Mouse (Mus musculus) liver, postnatal 0 days (tissue): Measurements from ENCODE around the gene Inhbb. TPM values are rescaled to one million over a fixed set of nuclear protein-coding genes. Genes with fewer than 3 reads are reported as not detected.

ENCODE experiments used
- ATAC-seq: fragments of 200-750 bp; cut with Nextera tagmentation; 2 replicates; pipeline ENCODE4 v1.8.0; 2017; ENCODE audit warnings: mild to moderate bottlenecking, moderate library complexity
- DNase-seq: peaks from one replicate; pipeline ENCODE4 v3.0.0-alpha.2; 2016
- H3K27ac ChIP-seq: fragments of 300-500 bp; sonication (generic); 2 replicates; pipeline ENCODE4 v1.5.1; 2014; ENCODE audit warnings: antibody characterized with exemption, moderate library complexity, mild to moderate bottlenecking, low read depth
- H3K27me3 ChIP-seq: fragments of 300-500 bp; sonication (generic); 2 replicates; pipeline ENCODE4 v1.6.1; 2014; ENCODE audit warnings: low read length, control low read depth, mixed read lengths; ENCODE audit not compliant: insufficient read depth
- H3K36me3 ChIP-seq: fragments of 300-500 bp; sonication (generic); replicated peaks from 2 replicates; pipeline ENCODE4 v1.6.1; 2014; ENCODE audit warnings: mild to moderate bottlenecking, control low read depth, low read length, moderate library complexity, mixed read lengths; ENCODE audit not compliant: insufficient read depth
- H3K4me1 ChIP-seq: fragments of 300-500 bp; sonication (generic); 2 replicates; pipeline ENCODE4 v1.6.1; 2014; ENCODE audit warnings: antibody characterized with exemption, mild to moderate bottlenecking, control low read depth; ENCODE audit not compliant: insufficient read depth
- H3K4me2 ChIP-seq: fragments of 300-500 bp; sonication (generic); 2 replicates; pipeline ENCODE4 v1.6.1; 2014; ENCODE audit warnings: low read depth, mild to moderate bottlenecking, low read length, moderate library complexity, mixed read lengths
- H3K4me3 ChIP-seq: fragments of 300-500 bp; sonication (generic); 2 replicates; pipeline ENCODE4 v1.5.1; 2014; ENCODE audit warnings: low read depth, low read length
- H3K9ac ChIP-seq: fragments of 300-500 bp; sonication (generic); replicated peaks from 2 replicates; pipeline ENCODE4 v1.6.1; 2014; ENCODE audit warnings: mild to moderate bottlenecking, moderate library complexity
- H3K9me3 ChIP-seq: fragments of 300-500 bp; sonication (generic); 2 replicates; pipeline ENCODE4 v1.6.1; 2016; ENCODE audit warnings: mild to moderate bottlenecking, control low read depth, low read length, mixed read lengths
- CTCF ChIP-seq: sonication (generic); IDR thresholded peaks from 2 replicates; pipeline ENCODE4 v1.5.1; 2016; ENCODE audit warnings: antibody characterized with exemption, low read depth
- EP300 ChIP-seq: IDR thresholded peaks from 2 replicates; pipeline ENCODE4 v1.6.1; 2016; ENCODE audit warnings: antibody characterized with exemption, low read depth, mild to moderate bottlenecking
- WGBS: fragments of 180-500 bp; shearing (Covaris S2); extraction: QIAGEN DNeasy Blood & Tissue Kit; methylation state at CpG from one replicate; pipeline ENCODE4 v1.1.7; 2014; ENCODE audit not compliant: insufficient replicate concordance; 5-methylcytosine and 5-hydroxymethylcytosine counted together
- polyA plus RNA-seq: library from polyadenylated mRNA; unstranded; fragments of >200 nt; fragmentation: Nextera tagmentation; extraction: Ambion mirVana; gene quantifications from 2 replicates; pipeline ENCODE4 v1.2.1, GENCODE M21; 2015

The Inhbb gene
- polyA plus RNA-seq, 1 experiment from 2014 or later: 0.65 TPM

- ATAC-seq (peak; percentile 7; the same call in 1 of the 2 replicates), DNase-seq (peak; percentile 31)
- Histone ChIP-seq H3K27ac (no peak overlapping the region), H3K4me3 (peak overlapping the region; percentile 59), H3K4me1 (peaks cover 11% of the 10 kb centered on the region), H3K27me3 (peaks cover 66% of the 10 kb centered on the region), H3K9ac (no peak overlapping the region), H3K36me3 (no peaks in the 10 kb centered on the region), H3K4me2 (peak overlapping the region; percentile 91), H3K9me3 (no peaks in the 10 kb centered on the region)
- WGBS: 3% methylated on average over 71 of the region's 76 CpGs
- TF ChIP-seq CTCF (no peak), EP300 (no peak)
Observed at GRCm38 (mm10) chr1:119420189-119420983, 1.7 kb downstream of the Inhbb start.

GRCm38 (mm10) chr1:119419151-119420105 is 2.6 kb downstream of the Inhbb start:
- 8% methylated on average over 29 of the region's 29 CpGs for WGBS

GRCm38 (mm10) chr1:119417991-119418390 is 4.1 kb downstream of the Inhbb start:
- ATAC-seq (no peak), DNase-seq (no peak)
- no peak overlapping the region for H3K4me2 ChIP-seq
- no peaks in the 10 kb centered on the region for H3K9me3 ChIP-seq
- H3K27ac ChIP-seq: no peak overlapping the region
- H3K27me3 ChIP-seq: peaks cover 49% of the 10 kb centered on the region
- H3K4me1 ChIP-seq: peaks cover 11% of the 10 kb centered on the region
- no peak overlapping the region for H3K4me3 ChIP-seq
- H3K9ac ChIP-seq: no peak overlapping the region
- TF ChIP-seq EP300 (no peak), CTCF (no peak)
- H3K36me3 ChIP-seq: no peaks in the 10 kb centered on the region
- 75% methylated on average over 8 of the region's 8 CpGs for WGBS

More at GRCm38 (mm10) chr1:119419151-119420105, 2.6 kb downstream of the Inhbb start:
- ATAC-seq: no peak
- no peaks in the 10 kb centered on the region for H3K36me3 ChIP-seq
- no peaks in the 10 kb centered on the region for H3K9me3 ChIP-seq
- H3K4me2 ChIP-seq: peak overlapping the region; percentile 91
- DNase-seq: no peak
- TF ChIP-seq CTCF (no peak), EP300 (no peak)
- H3K4me3 ChIP-seq: peak overlapping the region; percentile 59; the same call in 1 of the 2 replicates
- H3K4me1 ChIP-seq: peaks cover 11% of the 10 kb centered on the region
- no peak overlapping the region for H3K9ac ChIP-seq
- H3K27me3 ChIP-seq: peaks cover 62% of the 10 kb centered on the region
- H3K27ac ChIP-seq: no peak overlapping the region

DNA sequence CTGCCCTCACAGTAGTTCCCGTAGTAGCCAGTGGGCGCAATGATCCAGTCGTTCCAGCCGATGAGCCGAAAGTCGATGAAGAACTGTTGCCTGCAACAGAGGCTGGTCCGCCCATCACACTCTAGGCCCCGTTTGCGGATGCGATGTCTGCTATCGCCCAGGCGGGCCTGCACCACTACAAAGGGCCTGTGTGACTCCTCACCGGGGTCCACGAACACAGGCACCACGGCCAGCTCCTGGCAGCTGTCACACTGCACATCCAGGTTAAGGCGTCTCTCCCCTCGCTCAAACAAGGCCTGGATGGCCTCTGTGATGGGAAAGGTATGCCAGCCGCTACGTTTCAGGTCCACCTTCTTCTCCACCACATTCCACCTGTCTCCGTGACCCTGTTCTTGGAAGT is 4.5 kb downstream of the Inhbb start:
- Histone ChIP-seq H3K27me3 (peaks cover 45% of the 10 kb centered on the region), H3K9ac (no peak overlapping the region), H3K4me1 (peaks cover 11% of the 10 kb centered on the region), H3K4me2 (no peak overlapping the region), H3K9me3 (no peaks in the 10 kb centered on the region), H3K4me3 (no peak overlapping the region), H3K36me3 (no peaks in the 10 kb centered on the region), H3K27ac (no peak overlapping the region)
- ATAC-seq (no peak), DNase-seq (no peak)
- TF ChIP-seq CTCF (no peak), EP300 (no peak)
- 82% methylated on average over 20 of the region's 20 CpGs for WGBS

- H3K27ac ChIP-seq: no peak overlapping the region
- H3K9me3 ChIP-seq: no peaks in the 10 kb centered on the region
- peaks cover 35% of the 10 kb centered on the region for H3K27me3 ChIP-seq
- H3K4me2 ChIP-seq: no peak overlapping the region
- ATAC-seq (no peak), DNase-seq (no peak)
- H3K4me3 ChIP-seq: no peak overlapping the region
- H3K36me3 ChIP-seq: no peaks in the 10 kb centered on the region
- no peak for TF ChIP-seq EP300
- TF ChIP-seq CTCF: no peak
- 82% methylated on average over 8 of the region's 8 CpGs for WGBS
- no peak overlapping the region for H3K9ac ChIP-seq
- H3K4me1 ChIP-seq: peaks cover 11% of the 10 kb centered on the region
Observed at GRCm38 (mm10) chr1:119416610-119417009, 5.4 kb downstream of the Inhbb start.

- WGBS: 38% methylated on average over 7 of the region's 7 CpGs
- Histone ChIP-seq H3K4me1 (peaks cover 7% of the 10 kb centered on the region), H3K27me3 (peaks cover 31% of the 10 kb centered on the region), H3K4me2 (no peak overlapping the region), H3K36me3 (no peaks in the 10 kb centered on the region), H3K9ac (no peak overlapping the region), H3K4me3 (no peak overlapping the region), H3K9me3 (no peaks in the 10 kb centered on the region), H3K27ac (no peak overlapping the region)
- DNase-seq: no peak
- ATAC-seq: no peak
- no peak for TF ChIP-seq EP300
- TF ChIP-seq CTCF: no peak
Observed at GRCm38 (mm10) chr1:119416177-119416576, 5.9 kb downstream of the Inhbb start.
